Mouse (Mus musculus) retina, adult 2 months (tissue): ENCODE measurements around the gene Hoxa10.

Source experiments
- DNase-seq: peaks from one replicate; pipeline ENCODE4 v3.0.0-alpha.2; 2012; ENCODE audit warnings: low read depth, low spot score

Gene Hoxa10

GRCm38 (mm10) chr6:52230516-52231165, 10.0 kb downstream of the Hoxa10 start, which contains the start of gene Hoxa9:
TSS of gene Hoxa9 (minus strand) at chr6:52231089.
- no peak for DNase-seq

DNA sequence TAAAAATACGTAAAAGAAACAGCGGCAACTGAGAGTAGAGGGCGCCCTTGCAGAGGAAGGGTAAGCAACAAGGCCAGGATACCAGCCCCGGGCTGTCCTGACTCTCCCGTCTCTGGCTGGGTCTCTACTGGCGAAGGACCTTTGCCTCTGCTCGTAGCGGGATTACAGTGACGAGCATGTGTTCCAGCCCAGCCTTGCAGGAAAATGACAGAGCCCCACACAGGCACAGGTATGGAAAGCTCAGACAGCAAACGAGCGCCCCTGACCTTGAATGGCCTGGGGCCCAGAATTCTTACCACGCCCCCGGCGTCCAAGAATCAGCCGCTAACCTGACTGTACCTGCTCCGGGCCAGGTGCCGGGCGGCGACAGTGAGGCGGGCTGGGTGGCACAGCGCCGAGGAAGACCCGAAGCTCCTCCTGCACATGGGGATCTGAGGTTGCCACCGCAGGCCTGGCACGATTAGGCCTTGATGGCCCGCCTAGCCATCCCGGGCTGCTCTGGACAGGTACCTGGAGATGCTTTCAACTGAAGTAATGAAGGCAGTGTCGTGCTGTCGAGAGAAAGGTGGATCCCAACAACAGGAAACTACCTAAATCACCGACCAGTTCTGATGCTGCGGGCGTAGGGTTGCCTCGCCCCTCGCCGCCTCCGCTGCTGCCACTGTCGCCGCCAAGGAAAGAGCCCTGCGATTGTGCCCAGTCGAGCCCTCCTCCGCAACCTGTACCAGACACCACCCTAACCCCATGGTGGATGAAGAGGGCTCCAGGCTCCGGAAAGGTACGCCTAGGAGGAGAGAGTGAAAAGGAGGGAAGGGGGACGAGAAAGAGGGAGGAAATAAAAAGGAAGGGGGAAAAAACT, 10.9 kb downstream of the Hoxa10 start:
- no peak for DNase-seq

DNA sequence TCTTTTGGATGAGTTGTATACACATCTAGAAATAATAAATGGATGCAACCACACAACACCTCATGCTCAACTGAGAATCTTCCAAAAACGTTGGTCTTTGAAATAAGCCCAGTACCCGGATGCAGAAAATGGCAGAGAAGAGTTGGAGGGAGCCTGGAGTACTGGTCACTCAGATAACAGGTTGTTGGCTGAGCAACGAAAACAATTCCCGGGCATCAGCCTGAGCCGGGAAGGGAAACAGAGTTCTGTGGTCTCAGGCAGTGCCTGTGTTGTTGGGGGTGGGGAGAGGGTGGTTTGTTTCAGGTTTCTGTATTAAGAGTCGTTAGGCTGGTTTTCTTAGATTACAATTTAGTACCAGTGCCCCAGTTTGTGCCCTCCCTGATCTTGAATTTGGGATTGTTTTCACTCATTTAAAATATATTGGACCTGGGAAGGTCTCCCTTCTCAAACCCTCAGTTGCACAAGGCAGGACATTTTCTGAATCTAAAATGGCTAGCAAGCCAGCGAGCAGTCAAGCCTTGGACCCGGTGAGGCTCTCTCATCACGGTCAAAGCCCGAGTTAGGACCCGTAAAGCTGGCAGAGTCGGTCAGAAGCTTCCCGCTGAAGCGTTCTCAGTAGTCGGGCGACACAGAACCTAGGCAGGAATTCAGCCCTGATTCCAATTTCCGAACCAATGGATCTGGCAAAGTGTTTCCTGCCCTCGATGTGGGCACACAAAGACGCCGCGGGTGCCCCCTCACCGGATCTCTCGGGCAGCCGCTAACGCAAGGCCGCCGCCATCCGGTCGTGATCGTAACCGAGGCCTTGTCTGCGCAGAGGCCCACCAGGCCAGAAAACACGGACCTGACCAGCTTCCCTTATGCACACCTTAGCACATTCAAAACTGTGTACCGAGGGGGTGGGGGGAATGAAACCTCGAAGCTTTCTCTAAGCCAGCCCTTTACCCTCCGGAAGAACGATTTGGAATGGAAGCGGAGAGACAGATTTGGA, 11.9 kb downstream of the Hoxa10 start:
- no peak for DNase-seq

DNA sequence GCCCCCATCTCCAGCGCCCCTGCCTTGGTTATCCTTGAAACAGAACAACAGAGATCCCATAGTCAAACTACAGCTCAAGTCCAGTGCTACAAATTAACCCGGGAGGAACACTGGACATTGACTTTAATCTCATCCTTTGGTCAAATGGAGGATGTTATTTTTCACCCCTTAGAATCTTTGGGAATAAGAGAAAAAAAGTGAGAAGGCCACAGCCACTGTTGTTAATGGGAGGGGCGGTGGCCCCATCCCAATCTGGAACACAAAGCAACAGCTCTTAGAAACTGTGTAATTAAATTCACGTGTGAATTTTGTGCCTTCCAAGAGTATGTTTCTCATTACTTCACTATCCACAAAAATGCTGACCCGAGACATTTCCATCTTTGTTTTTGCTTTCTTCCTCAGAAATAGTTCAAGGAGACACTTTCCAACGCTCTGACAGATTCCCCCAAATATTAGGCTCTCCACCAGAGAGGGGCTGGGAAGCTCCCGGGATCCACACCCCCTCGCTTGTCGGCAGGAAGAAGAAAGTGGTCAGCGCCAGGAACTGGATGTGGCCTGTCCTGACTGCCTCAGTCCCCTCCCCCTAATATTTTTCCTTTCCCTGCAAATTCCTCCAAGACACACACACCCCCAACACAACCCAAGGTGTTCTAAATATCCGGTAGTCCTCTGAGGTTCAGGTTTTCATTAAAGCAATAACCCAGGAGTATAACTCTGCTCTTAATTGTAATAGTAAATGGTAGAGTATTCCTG, 13.0 kb downstream of the Hoxa10 start:
- no peak for DNase-seq

DNA sequence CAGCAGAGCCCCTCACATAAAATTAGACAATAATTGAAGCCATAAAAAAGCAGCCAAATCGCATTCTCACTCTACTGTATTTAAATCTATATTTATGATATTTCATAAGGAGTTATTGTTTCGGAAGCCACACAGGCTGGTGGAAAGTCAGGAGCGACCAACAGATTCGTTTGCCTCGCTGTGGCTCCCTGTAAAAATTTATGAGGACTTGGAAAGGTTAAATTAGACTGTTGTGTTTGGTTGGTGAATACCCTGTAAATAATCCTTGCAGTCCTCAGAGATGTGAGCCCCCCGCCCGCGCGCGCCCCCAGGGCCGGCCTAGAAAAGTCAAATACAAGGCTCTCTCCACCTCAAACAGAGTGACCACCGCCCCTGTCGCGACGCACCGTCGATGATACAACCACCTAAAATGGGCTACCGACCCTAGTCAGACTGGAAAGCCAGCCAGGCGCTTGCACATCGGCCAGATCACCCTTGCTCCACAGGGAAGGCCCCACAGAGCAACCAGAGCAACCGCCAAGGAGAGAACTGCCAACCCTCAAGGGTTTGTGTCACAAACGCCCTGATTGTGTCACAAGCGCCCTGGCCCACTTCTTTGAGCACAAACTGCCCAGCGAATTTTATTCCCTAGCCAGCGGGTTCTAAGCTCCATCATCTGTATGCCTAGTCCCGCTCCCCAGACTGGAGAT, 13.9 kb downstream of the Hoxa10 start:
- DNase-seq = no peak

DNA sequence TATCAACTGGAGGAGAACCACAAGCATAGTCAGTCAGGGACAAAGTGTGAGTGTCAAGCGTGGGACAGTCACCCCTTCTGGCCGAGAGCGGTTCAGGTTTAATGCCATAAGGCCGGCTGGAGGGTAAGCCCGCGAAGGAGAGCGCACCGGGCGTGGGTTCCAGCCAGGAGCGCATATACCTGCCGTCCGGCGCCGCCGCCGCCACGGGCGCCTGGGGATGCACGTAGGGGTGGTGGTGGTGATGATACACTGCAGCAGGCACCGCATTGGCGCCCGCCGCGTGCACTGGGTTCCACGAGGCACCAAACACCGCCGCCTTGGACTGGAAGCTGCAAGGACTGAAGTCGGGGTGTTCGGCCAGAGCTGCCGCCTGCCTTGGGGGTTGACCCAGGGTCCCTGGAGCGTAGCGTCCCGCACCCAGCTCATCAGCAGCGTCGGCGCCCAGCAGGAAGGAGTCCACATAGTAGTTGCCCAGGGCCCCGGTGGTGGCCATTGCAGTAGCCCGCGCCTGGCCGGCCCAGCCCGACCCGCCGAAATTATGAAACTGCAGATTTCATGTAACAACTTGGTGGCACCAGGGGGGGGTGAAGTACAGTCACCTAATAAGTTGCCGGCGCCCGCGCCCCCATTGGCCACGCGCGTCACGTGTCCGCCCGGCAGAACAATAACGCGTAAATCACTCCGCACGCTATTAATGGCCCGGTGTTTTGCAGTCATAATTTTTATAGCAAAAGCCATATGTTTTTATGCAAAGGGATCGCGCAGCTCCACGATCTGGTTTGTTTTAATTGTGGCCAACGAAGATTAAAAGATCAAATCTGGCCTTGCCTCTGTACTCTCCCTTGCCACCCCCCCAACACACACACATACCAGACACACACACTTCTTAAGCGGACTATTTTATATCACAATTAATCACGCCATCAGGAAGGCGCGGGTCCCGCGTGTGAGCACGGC, 14.8 kb downstream of the Hoxa10 start:
- DNase-seq = no peak

DNA sequence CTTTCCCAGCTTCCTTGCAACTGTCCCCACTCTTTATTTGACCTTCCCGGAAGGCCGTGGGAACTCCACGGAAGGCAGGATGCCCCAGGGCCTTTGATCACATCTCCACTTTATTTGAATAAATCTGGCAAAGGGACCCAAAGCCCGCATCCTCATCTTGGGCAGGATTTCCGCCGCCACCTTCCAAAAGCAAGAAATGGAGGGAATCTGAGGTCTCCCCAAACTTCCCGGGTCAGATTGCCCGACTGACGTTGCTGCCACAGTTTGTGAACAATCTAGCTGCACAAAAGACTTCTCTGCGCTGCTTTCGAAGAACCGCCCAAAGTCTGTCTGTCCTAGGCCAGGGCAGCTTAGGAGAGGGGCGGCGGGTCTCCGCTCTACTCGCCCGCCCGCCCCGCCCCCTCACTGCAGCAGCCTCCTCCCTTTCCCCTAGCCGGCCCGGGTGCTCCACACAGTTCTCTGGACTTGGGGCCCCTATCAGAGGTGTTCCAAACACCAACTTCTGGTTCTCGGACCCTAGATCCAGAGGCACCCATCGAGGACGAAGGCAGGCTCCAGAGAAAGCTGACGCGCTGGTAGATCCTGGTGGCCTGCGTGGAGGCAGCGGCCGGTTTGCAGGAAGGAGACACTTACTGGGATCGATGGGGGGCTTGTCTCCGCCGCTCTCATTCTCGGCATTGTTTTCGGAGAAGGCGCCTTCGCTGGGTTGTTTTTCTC, 15.6 kb downstream of the Hoxa10 start:
- no peak for DNase-seq

DNA sequence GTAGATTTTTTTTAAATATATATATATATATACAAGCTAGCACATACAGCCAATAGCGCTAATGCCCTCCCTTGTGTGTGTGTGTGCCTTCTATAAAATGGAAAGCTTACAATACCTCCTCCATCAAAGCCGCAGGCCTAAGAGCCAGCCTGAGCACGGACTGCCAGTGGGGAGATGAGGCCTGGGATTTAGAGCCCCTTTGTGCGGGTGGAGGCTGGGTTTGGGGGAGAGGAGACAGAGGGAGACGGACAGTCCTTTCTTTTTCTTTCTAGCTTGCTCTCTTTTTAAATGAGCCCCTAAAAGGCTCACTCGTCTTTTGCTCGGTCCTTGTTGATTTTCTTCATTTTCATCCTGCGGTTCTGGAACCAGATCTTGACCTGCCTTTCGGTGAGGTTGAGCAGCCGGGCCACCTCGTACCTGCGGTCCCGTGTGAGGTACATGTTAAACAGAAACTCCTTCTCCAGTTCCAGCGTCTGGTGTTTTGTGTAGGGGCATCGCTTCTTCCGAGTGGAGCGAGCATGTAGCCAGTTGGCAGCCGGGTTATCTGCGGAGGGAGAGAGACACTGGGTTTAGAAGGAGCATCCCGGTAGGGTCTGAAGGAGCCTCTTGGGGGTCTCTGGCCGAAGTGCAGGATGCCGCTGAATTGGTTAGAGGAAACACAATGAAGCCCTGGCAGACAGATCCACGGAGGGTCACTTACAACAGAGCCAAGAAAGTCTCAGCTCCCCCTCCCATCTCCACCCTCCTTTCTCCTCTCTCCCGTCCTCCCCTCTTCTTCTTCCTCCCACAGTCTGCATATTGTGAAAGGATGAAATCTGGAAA, 16.5 kb downstream of the Hoxa10 start:
- no peak for DNase-seq

DNA sequence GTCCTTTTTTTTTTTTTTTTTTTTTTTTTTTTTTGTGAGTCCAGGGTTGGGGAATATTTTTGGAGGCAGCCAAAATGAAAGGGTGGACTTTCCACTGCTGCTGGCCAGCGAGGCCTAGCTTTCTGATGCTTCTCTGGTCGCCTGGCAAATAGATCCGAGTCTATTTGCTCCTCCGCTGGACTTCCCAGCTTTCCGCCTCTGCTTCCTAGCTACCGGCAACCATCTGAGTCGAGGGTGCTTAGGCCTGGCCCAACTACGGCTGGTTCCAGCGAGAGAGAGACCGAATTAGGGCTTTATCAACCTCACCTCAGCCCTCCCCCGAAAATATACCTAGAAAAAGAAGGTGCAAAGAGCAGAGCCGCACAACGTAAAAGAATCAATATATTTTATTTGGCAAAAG, 17.9 kb downstream of the Hoxa10 start:
- DNase-seq = no peak

GRCm38 (mm10) chr6:52221993-52222685, 18.5 kb downstream of the Hoxa10 start:
- DNase-seq = no peak

- DNase-seq = peak; percentile 59
Observed at GRCm38 (mm10) chr6:52221337-52221992, 19.2 kb downstream of the Hoxa10 start, which contains the start of gene Hoxa7. TSS of gene Hoxa7 (minus strand) at chr6:52221854.

DNA sequence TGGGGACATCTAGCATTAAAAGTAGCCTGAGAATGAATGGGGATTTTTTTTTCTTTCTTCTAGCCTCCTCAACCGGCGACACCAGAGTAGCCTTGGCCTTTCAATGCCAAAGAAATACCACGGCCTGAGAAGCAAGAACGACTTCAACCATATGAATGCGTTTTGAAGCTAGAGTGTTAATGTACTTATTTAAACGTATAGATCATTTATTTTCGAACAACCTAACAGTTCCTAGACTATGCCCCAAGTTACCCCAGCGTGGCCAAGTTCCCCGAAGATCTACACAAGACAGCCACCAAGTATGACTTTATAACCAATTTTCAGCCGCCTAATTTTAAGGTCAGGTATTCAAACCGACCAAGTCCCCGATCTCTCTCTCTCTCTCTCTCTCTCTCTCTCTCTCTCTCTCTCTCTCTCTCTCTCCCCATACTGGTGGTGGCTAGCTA, 19.8 kb downstream of the Hoxa10 start:
- no peak for DNase-seq

DNA sequence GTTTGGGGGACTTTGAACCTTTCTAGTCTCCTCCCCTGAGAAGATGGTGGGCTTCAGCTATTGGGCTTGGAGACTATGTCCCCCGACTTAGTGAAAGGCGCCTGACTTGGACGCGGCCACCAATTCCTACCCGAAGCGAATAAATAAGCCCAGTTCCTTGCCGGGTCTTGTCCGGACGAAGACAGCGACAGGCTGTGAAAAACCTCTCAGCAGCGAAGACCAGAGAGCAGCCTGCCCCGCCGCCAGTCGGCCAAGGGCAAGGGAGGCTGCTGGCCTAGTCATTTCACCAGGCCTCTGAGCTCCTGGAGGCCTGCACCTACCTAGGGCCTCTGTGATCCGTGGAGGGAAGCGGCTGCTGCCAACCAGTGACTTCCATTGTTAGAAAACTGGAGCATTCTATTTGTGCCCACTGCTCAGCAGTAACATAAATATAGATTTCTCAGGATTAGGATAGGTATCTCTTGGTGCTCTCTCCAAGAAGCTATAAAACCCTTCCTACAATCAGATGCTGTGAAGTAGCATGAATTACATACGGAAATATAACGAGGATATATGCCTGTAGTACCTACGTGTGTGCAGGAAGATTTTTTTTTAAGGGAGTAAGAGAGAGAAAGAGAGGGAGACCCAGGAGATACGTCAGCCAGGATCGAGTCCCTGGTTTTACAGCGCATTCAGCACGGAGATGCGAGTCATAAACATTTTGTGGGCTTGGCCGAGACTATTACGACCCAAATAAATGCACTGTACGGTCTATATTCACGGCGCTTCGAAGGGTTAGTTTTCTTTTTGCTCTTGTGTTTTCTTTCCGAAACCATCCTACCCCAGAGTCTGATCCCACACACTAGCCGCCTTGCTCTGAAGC, 20.4 kb downstream of the Hoxa10 start:
- DNase-seq = no peak

DNA sequence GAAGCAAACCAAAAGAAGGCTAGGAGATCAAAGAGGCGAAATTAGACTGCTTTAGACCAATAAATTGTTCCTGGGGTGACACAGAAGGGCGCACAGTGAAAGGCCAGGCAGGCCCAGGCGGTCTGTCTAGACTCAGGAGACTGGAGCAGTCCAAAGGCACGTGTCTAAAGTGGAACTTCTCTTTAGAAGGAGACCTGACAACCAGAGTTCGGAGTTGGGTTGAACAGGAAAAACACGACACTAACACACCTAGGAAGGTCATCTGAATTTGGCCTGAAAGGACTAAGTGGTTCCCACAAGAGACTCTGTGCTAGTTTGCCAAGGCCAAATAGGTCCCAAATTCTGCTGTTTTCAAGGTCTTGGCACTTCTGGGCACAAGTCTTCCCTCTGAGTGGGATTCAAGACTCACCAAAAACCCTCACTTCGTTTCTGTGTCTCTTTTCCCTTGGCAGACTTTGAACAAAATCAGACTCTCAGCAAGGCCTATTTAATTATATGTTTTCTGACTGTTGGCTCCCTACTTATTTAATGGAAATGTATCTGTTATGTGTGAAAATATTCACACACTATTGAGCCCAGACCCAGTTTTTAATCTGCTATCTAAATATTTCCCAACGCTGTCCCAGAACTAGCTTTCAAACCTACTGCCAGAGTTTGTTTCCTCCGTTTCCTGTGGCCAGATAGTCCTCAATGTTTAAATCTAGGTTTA, 21.3 kb downstream of the Hoxa10 start:
- no peak for DNase-seq

- DNase-seq = no peak
Observed at GRCm38 (mm10) chr6:52218643-52219215, 21.9 kb downstream of the Hoxa10 start.
